Mouse (Mus musculus): ENCODE results near the gene Lpp.

Lpp gene

DNA sequence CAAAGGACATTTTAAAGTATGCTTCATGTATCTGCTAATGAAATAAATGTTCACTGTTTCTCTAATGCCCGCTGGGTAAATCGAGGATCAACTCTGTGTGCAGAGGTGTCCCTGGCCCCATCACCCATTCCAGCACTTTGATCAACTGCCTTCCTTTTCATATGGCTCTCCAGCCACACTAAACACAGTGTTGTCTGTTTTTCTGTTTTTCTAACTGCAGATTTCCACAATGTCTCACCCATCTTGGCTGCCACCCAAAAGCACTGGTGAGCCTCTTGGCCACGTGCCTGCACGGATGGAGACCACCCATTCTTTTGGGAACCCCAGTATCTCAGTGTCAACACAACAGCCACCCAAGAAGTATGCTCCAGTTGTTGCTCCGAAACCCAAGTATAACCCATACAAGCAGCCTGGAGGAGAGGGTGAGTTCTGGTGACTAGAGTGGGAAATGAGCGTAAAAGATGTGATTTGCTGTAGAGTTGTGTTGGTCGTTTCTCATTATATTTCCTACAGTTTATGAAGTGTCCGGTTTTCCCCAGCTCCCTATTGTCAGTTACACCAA, 214.7 kb downstream of the Lpp start:
- DNase-seq (ENCODE audit: extremely low read depth, low read depth, low spot score) = no peak

DNA sequence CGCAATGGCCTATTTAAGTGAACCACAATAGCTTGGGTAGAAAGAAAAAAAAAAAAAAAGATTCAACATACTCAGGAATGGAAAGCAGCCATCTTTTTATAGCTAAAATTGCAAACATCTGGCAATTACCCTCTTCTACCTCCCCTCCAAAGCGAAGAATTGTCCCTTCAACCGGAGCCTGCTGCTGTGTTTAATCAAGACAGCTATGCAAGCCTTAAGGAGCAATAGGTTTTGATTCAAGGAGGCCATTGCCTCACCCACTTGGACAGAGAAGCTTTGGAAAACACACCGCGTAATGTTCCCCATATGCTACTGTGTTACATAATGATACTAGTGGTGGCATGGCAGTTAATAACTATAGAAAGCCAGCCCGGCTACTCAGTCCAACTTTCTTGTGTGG, 226.2 kb downstream of the Lpp start:
- DNase-seq (ENCODE audit: extremely low read depth, low read depth, low spot score) = no peak

DNA sequence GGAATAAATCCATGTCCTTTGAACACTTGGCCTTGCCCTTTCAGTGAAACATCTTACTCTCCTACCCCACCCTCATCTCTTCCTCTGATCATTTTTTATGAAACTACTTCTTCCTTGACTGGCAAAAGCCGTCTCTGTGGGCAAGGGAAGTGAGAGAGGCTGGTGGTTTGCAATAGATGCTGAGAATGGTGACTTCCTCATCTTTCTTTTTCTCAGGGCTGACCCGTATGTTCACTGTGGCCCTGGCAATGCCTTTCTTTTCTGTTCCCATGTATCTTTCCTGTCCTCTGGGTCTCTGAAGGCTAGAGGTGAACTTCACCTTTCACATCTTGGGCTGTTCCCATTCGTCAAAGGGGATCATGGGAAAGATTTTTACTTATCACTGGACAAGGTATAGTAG, 226.7 kb downstream of the Lpp start:
- no peak for DNase-seq (ENCODE audit: extremely low read depth, low read depth, low spot score)

DNA sequence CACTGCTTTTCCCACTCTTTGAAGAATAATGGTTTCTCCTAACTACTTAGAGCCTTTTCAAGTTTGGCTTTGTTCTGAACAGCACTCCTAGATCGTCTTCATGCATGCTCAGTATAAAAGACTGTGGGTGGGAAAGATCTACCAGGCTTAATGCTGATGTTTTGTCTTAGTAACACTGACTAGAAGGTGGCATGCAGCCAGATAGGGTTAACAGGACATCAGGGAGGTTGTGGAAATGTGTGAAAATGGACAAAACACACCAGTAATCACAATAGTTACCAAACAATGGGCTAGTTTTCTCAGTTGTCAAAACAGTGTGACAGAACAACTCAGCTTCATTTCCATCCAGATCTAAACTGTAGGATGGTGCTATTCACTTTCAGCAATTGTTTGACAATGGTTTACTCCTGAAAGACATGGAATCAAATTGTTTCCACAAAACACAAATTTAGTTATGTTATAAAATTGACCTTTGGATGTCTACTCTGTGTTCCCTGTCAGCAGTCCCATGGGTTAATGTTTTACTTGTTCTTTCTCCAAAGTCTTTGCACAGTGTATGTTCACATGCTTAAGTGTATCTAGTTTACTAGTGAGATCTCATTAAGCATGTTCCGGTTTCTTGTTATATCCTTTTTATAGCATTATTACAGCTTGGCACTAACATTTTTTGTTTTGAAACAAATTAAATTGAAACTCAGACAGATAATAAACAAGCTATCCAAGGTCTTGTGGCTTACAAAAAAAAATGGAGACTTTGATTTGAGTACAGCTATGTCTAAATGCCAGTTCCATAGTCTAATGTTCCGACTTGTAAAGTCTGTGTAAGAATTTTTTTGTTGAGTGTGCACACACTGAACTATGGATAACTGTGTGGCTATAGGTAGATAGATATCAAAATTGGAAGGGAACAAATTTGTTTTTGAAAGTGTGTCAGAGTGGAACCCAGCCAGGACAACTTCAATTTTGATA, 229.2 kb downstream of the Lpp start:
- no peak for DNase-seq (ENCODE audit: extremely low read depth, low read depth, low spot score)

DNA sequence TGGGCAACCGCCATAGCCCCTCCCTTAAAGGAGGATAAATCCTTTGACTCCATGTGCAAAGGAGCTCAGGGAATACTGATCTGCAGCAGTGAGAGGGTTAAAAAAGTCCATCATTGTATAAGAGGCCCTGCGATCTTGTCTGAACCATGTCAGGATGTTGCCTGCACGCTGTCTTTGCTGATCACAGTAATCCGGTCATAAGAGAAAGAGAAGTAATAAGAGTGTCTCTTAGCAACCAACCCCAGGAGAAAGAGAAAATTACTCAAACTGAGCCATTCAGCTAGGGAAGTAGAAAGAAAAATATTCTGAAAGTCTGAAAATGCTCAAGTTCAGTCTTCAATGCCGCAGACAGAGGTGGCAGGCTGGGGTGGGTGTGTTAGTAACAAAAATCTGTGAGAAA, 231.0 kb downstream of the Lpp start:
- DNase-seq (ENCODE audit: extremely low read depth, low read depth, low spot score) = no peak

DNA sequence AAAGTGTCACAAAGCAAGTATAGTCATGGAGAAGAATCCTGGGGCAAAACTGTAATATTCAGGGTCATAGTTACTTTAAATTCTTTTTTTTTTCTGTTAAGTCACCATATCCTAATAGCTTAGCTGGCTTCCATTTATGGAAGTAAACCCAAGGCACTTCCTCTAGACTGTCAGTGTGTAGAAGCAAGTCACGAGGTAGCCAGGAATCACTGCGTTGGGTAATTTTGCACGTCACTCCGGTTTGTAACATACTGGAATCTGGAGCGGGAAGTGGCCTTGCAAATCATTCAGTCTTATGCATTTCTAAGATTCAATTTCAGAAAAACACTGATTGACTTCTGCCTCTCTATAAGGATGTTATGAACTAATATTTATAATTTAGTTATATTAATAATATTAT, 232.3 kb downstream of the Lpp start:
- no peak for DNase-seq (ENCODE audit: extremely low read depth, low read depth, low spot score)

DNA sequence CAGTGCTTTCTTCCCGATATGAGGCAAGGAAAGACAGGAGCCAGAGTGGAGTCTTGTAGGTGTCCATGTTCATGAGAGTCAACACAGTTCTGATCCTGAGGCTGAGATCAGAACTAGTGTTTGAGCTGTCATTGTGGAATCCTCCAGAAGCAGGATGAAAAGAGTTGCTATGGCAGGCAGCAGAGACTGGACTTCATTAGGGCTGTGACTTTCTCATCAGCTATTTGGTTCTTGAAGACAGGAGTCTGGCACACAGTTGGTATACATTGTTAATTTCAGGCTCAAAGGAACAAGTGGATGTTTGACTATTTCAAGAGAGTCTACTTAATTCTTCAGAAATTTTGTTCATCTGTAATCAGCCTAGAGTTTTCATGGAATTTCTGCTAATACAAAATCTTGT, 235.5 kb downstream of the Lpp start:
- DNase-seq (ENCODE audit: extremely low read depth, low read depth, low spot score) = no peak

DNA sequence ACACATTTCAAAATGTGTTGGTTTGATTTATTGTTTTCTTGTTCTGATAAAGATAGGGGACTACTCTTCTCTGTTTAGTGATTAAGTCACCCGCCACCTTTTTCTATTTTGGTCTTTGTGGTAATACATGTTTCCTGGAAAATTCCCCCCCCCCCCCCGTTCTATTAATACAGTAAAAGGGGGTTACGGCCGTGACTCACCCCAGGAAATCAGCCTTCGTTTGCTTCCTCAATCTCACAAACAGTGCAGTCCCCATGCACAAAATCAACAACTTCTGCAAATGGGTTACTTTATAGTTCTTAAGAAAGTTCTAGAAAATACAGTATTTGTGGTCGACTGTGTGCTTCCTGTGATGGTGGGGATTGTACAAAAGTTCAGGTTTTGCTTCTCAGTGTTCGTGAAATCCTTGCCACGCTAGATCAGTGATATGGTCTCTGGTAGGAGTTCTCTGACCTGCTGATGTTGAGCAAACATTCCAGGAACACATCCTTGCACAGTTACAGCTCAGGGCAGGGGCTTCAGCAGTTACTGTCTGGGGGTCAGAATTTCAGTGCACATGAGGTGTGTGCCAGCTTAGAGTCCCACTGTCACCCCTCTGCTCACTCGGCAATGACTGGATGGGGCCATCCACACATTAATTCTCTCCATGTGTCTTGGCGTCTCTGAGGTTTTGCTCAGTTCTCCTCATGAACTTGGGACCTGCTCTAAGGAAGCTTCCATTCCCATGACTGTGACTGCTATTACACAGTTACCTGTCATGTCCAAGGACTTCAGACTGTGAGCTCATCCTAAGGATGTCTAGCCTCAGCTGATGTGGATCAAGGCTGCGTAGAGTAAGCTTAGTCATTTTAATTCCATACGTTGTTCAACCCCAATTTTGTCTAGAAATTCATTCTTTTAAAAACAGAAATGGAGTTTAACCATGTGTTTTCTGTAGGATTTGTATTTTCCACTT, 236.2 kb downstream of the Lpp start:
- DNase-seq (ENCODE audit: extremely low read depth, low read depth, low spot score) = no peak

DNA sequence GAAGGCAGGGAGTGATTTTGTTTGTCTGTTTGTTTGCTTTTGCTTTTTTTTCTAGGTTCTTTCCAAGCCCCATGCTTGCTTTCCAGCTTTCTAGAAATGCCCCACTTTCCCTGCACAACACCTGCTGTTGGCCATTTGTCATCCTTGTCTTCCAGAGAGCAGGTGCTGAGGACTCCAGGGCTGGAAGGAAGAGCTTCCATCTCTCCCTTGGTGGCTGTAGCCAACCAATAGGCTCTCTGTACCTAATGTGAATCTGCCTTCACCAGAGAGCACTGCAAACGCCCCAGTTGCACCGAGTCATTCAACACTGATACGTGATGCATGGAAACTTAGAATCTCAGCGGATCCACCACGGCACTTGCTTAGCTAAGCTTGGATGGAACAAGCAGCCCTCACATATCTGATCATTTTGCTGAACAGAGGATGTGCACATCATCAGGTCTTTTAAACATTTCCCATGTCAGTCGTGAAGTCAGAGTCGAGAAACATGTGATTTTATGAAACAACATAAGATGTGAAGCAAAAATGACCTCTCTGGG, 242.1 kb downstream of the Lpp start:
- no peak for DNase-seq (ENCODE audit: extremely low read depth, low read depth, low spot score)

DNA sequence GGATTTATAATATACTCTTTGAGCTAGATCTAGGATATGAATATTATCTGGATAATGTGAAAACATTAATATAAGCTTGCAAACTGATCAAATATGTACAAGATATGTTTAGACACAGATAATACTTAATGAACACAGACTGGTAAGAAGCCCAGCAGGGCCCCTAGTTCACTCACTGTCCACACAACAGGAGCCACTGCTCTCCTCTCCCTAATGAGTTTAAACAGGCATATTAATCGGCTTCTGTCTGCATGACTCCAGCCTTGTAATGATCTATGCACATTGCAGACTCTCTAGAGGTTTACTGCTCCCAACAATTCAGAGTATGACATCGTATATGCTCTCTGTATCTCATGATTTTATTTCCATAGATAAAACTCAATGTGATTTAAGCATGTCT, 243.6 kb downstream of the Lpp start:
- DNase-seq (ENCODE audit: extremely low read depth, low read depth, low spot score) = no peak

DNA sequence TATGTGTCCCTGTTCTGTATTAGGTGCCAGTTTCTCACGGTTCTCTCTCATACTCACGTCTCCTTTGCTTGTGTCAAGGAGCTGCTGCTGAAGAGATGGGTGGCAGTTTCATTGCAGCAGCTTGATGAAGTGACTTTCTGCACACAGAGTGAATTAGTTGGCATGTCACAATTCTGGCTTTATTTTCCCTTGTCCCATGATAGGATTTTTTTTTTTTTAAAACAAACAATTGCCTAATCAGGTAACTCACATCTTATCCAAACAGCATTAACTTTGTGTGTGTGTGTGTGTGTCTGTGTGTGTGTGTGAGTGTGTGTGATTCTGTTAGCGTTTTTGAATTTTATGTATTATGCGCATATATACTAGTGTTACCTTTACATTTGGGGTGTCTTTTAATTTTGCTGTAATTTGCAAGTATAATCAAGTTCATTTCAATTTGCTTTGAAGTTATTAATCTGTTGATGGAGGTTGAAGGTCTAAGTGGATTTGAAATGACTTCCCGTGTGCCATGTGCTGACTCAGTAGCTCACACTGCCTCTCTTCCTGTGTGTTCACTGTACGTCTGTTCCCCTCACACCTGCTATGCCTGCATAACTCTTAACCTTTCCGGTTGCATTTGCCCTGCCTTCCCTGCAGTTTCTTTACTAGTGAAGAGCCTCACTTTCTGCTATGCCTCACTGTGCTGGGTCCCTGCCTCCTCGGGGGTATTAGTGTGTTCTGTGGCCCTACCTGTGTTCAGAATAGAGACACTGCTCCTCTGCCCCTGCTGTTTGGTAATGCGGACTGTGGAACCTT, 247.9 kb downstream of the Lpp start:
- no peak for DNase-seq (ENCODE audit: extremely low read depth, low read depth, low spot score)

DNA sequence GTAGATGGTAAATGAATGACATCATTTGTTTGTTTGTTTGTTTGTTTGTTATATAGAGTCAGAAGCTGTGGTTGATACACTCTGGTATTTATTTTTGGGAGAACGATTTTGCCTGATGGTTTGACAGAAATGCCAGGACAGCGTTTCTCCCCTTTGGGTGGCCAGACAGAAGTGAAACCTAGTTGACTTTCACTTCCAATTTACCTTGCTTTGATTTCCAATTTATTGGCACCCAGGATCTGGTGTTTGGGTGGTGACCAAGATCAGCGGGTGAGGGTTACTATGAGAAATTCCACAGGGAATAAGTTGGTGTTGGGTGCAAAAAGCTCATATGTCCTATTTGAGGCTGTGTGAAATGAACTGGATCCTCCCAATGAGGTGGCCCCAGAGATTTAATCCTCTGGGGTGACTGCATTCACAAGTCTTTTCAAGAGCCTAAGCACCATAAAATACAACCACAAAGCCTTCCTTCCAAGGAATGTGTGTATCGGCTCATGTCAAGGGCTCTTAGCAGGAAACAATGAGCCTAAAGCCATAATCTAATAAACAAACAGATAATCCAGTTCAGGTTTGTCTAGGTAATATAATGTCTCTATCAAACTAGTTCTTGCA, 249.8 kb downstream of the Lpp start:
- DNase-seq (ENCODE audit: extremely low read depth, low read depth, low spot score) = no peak

DNA sequence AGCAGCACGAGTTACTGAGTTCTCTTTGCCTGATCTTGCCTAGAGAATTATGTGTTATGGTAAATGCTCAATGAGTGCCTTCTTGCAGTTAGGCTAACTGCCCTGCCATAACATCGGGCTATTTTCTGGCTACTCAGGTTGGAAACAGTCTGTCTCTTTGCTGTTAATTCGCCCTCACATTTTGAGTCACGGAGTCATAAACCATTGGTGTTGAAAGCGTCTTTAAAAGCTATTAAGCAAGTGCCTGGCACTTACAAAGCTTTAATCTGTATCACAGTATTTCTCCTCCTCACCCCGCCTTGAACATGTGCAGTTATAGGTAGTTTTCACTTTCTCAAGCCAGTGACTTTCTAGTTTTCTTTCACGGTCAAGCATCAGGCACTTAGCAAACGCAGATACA, 250.8 kb downstream of the Lpp start:
- peak; percentile 78 for DNase-seq (ENCODE audit: extremely low read depth, low read depth, low spot score)

DNA sequence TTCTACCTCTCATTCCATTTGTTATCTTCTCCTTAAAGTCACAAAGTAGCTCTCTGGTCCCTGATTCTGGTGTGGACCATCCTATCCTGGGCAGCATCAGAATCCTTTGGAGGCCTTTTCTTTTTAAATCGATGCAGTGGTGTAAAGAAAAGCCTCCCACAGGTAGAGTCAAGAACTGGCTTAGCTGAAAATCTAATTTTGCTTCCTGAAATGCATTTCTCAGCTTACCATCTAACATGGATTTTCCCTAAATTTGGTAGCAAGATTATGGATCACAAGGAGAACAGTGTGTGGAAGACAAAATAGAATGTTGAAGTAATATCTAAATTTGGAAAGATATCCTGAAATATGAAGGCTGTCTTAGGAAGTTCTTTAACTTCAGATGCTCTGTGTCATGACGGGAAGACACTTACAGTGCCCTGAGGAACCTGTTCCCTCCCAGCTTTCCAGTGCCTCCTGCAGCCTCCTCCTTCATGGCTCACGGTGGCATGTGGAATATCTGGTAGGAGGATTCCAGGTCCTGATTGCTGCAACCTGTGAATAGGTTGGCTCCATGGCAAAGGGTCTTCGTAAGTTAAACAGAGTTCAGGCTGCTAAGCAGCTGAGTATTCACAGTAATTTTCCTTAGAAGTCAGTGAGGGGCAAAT, 251.6 kb downstream of the Lpp start:
- DNase-seq (ENCODE audit: extremely low read depth, low read depth, low spot score) = no peak

DNA sequence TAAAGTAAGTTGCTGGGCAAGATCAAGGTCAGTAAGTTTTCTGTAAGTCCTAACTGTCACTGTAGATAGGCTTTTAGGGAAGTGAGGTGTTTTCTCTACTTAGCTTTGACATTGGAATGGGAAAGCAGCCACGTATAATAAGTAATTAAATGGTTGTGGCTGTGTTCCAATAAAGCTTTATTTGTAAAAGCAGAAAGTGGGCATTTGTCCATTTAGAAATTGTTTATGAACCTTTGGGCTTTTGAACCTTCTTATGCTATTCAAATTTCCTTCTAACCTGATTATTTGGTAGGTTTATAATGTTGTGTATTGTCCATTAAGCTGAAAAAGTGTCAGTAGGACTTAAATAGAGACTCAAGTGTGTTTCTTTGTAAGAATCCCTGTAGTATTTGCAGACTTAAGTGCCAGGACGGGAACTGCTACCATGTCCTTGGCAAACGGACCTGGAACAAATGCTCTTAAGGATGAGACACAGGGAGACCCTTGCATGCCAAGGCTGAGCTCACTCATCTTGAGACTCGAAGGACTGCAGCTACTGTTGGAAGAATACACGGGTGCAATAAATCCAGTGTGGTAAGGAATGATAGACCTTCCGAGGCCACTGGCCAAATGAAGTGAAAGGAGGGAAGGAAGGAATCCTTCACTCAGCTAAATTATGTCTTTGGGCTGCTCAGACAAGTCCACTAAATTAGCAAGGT, 252.7 kb downstream of the Lpp start:
- no peak for DNase-seq (ENCODE audit: extremely low read depth, low read depth, low spot score)

DNA sequence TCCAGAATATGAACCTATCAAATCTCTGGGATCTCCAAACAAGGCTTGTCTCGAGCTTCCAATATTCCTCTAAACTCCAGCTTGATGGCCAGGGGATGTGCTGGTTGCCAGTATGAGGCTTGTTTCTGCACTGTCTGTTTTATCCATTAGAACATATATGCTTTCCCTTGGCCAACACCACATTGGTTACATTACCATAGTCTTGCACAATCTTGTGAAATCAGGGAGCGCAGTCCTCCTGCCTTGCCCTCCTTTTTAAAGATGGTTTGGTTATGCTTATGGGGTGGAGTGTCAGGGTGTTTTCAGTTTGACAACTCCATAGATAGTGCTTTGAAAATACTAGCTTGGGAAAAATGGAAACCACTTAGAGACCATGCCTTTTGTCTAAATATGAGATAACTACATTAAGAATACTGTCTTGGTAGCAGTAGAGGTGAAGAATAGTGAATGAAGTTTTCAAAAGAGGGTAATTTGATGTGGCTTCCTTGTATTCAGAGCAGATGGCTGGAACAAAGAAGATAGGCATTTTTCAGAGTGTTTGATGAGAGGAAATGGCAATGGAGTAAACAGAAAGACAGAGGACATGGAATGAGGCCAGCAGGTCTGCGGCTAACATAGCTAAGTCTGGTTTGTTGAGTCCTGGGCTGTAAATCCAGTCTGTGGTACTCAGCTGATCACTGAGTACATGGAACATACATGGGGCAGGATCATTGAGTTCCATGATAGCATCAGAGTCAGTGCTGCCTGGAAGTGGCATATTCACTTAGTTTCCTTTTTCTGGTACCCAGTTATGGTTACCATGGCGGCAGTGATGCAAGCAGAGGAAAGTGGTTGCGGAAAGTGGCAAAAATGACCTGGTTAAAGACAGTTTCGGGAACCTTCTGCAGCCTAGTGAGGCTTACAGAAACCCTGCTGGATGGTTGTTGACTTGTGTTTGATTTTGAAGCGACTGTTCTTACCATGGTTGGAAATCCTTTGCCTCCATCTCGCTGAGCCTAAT, 258.6 kb downstream of the Lpp start:
- DNase-seq (ENCODE audit: extremely low read depth, low read depth, low spot score) = no peak

DNA sequence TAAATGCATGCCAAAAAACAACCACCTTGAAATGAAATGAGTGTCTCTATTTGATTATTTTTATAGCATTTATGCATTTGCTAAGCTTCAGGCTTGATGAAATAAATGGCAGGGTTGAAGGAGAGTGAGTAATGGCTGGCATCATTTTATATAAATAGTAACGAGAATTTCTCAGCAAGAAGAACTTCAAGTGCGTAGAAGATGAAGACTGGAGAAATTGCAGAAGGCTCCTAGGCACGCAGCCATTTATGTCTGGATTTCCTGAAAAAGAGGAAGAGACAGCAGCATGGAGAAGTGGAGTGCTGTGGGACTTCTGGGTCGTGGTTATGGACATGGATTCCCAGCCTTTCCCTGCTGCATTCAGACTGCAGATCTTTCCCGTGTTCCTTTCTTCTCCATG, 259.7 kb downstream of the Lpp start:
- DNase-seq (ENCODE audit: extremely low read depth, low read depth, low spot score) = no peak

DNA sequence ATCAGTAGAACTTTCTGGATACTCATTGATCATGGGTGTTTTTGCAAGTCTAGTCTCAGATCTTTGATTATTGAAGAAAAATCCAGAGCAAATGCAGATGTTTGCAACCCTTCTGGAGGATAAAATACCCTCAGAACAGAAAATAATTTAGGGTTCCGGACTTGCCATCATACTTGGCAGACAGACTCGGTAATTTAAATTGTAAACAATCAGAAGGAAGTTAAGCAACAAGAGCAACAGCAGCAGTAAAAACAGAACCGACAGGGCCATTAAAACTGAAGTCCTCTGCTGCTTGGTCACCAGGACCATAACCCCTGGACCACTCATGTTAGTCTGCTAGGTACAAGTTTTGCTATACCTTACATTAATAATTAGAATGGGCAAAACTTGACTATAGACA, 261.8 kb downstream of the Lpp start:
- no peak for DNase-seq (ENCODE audit: extremely low read depth, low read depth, low spot score)
